Mouse (Mus musculus) ES-E14 (cell line): Measurements from ENCODE around the gene Ccl28. TPM values are rescaled to one million over a fixed set of nuclear protein-coding genes. Genes with fewer than 3 reads are reported as not detected.

Experiments
- DNase-seq: peaks from one replicate; pipeline ENCODE4 v3.0.0-alpha.2; 2013; ENCODE audit warnings: low read depth, low spot score
- H3K27ac ChIP-seq: 2 replicates; pipeline ENCODE4 v1.5.1; 2012; ENCODE audit warnings: low read depth, mild to moderate bottlenecking, low read length, moderate library complexity, mixed read lengths; ENCODE audit not compliant: poor library complexity, insufficient read depth, severe bottlenecking
- H3K36me3 ChIP-seq: 2 replicates; pipeline ENCODE4 v1.6.1; 2012; ENCODE audit warnings: mild to moderate bottlenecking, low read length, moderate library complexity, mixed read lengths; ENCODE audit not compliant: control insufficient read depth, poor library complexity, insufficient read depth, severe bottlenecking
- H3K4me1 ChIP-seq, 2 experiments: fragments of 150-350 bp in 1 of 2; sonication (generic) in 1 of 2; 2 replicates each; pipeline ENCODE4 v1.6.1; 2012; ENCODE audit warnings: low read length in 2 of 2, mild to moderate bottlenecking in 1 of 2, mixed read lengths in 1 of 2; ENCODE audit not compliant: control insufficient read depth in 2 of 2, insufficient read depth in 2 of 2, poor library complexity in 1 of 2
- H3K4me3 ChIP-seq, 2 experiments: fragments of 150-350 bp in 1 of 2; sonication (generic) in 1 of 2; 2 replicates each; pipeline ENCODE4 v1.5.1; 2012; ENCODE audit warnings: low read length in 2 of 2, low read depth in 1 of 2, mild to moderate bottlenecking in 1 of 2, mixed read lengths in 1 of 2; ENCODE audit not compliant: insufficient read depth in 1 of 2, poor library complexity in 1 of 2, severe bottlenecking in 1 of 2
- H3K9ac ChIP-seq: 2 replicates; pipeline ENCODE4 v1.6.1; 2012; ENCODE audit warnings: low read depth, mild to moderate bottlenecking, low read length, mixed read lengths; ENCODE audit not compliant: poor library complexity, insufficient read depth, severe bottlenecking
- H3K9me3 ChIP-seq: fragments of 150-350 bp; sonication (generic); 2 replicates; pipeline ENCODE4 v1.6.1; 2012; ENCODE audit warnings: low read depth, mild to moderate bottlenecking, low read length; ENCODE audit not compliant: control insufficient read depth, insufficient read depth
- CHD2 ChIP-seq: IDR thresholded peaks from 2 replicates; pipeline ENCODE4 v1.6.1; 2014; ENCODE audit warnings: mild to moderate bottlenecking, low read depth, low read length, inconsistent platforms
- HCFC1 ChIP-seq: IDR thresholded peaks from 2 replicates; pipeline ENCODE4 v1.6.1; 2012; ENCODE audit warnings: low read length, inconsistent platforms, borderline replicate concordance; ENCODE audit not compliant: insufficient read depth
- MAFK ChIP-seq: IDR thresholded peaks from 2 replicates; pipeline ENCODE4 v1.6.1; 2014; ENCODE audit warnings: mild to moderate bottlenecking, low read depth, low read length, inconsistent platforms; ENCODE audit not compliant: insufficient read depth
- ZC3H11A ChIP-seq: IDR thresholded peaks from 2 replicates; pipeline ENCODE4 v1.6.1; 2012; ENCODE audit warnings: low read depth, mild to moderate bottlenecking, inconsistent platforms, low read length, borderline replicate concordance
- ZNF384 ChIP-seq: IDR thresholded peaks from 2 replicates; pipeline ENCODE4 v1.6.1; 2012; ENCODE audit warnings: low read depth, low read length, inconsistent platforms
- in situ Hi-C, 2 experiments: fragments of 600-800 bp; cut with MboI; formaldehyde crosslinking; loops; one replicate each; pipeline ENCODE4 v1.15.1; 2025; ENCODE audit warnings: low sequenced_read_pairs in 2 of 2, inconsistent platforms in 1 of 2; ENCODE audit not compliant: unreplicated experiment in 2 of 2
- total RNA-seq: library from RNA; depleted of rRNA; stranded (reverse); fragments of 300-350 nt; gene quantifications from 2 replicates; pipeline ENCODE4 v1.2.3, GENCODE M21; 2012; rRNA removed

Gene Ccl28
- total RNA-seq, 1 experiment: not detected

DNA sequence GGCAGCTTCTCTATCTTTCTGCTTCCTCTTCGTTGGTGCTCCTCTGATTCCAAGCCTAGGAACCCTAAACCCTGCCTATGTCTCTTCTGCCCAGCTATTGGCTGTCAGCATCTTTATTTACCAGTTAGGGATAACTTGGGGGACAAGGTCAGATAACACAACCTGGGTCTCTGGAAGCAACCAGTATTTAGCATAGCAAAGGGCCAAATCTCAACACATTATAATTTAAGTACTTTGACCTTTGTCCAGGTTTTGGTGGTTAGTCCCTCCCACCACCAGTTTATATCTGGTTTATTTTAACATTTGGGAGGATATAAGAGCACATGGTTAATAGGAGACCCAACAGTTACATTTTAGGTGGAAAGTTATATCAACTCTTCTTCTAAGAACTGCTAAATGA is 72.9 kb downstream of the Ccl28 start:
- H3K4me3 ChIP-seq: no peak overlapping the region
- no peak overlapping the region for H3K27ac ChIP-seq
- peaks cover 7 to 9% of the 10 kb centered on the region in 2 experiments for H3K4me1 ChIP-seq
- no peaks in the 10 kb centered on the region for H3K9me3 ChIP-seq
- TF ChIP-seq MAFK (no peak), CHD2 (no peak), ZC3H11A (no peak), ZNF384 (no peak), HCFC1 (no peak)
- H3K36me3 ChIP-seq: peaks cover 24% of the 10 kb centered on the region
- H3K9ac ChIP-seq: no peak overlapping the region
- DNase-seq: no peak
- in situ Hi-C loops: no loop called here

DNA sequence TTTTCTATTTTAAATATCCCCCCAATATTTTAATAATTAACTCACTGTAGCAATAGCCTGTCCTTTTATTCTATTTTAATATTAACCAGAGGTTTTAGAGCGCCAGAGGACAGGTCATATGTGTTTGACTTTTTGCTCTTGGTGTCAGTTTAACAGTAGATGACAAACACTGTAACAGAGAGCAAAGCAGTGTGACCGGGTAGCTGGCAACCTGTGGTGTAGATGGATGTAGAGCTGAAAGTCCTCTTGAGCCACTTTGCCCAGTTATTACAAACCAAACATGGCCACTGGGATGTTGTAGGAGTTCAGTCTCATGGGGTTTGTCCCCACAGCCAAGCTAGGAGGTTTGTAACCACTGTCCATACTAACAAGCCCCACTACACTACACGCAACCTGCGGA is 74.8 kb downstream of the Ccl28 start:
- in situ Hi-C loops: no loop called here
- TF ChIP-seq CHD2 (no peak), ZNF384 (no peak), HCFC1 (no peak)
- H3K36me3 ChIP-seq: peaks cover 28% of the 10 kb centered on the region

More for the DNA sequence above, 74.8 kb downstream of the Ccl28 start:
- no peak for DNase-seq
- H3K4me1 ChIP-seq: peaks cover 7 to 9% of the 10 kb centered on the region in 2 experiments
- H3K9ac ChIP-seq: no peak overlapping the region
- H3K9me3 ChIP-seq: no peaks in the 10 kb centered on the region
- H3K4me3 ChIP-seq: no peak overlapping the region
- H3K27ac ChIP-seq: no peak overlapping the region

Other genes starting within 250 kb of the Ccl28 start
- 15.0 and 25.6 TPM in 2 replicates for gene Paip1, start 195.2 kb upstream of the Ccl28 start, total RNA-seq
- gene 4833420G17Rik, start 161.1 kb upstream of the Ccl28 start, total RNA-seq: 25.0 and 28.9 TPM in 2 replicates
- 0.94 and 1.1 TPM in 2 replicates for gene Tmem267, start 135.8 kb upstream of the Ccl28 start, total RNA-seq
- gene 3110070M22Rik, start 135.4 kb upstream of the Ccl28 start, total RNA-seq: not detected in 2 replicates
- 43.0 and 58.6 TPM in 2 replicates for gene Hmgcs1, start 66.6 kb downstream of the Ccl28 start, total RNA-seq
- 0.22 and 0.42 TPM in 2 replicates for gene Nim1k, start 132.1 kb downstream of the Ccl28 start, total RNA-seq
- 27.5 and 31.0 TPM in 2 replicates for gene Zfp131, start 167.1 kb downstream of the Ccl28 start, total RNA-seq
- 1.5 and 2.5 TPM in 2 replicates for gene AF067063, start 206.4 kb downstream of the Ccl28 start, total RNA-seq
- gene D13Ertd608e, start 212.2 kb downstream of the Ccl28 start, total RNA-seq: 7.9 and 8.7 TPM in 2 replicates